Mouse (Mus musculus) frontal cortex, postnatal 25 days (tissue): Measurements from ENCODE around the gene Ttc17.

Experiments used
- DNase-seq, 2 experiments: peaks; one replicate each; pipeline ENCODE4 v3.0.0; 2022; ENCODE audit warnings: low spot score in 2 of 2

Gene Ttc17

GRCm38 (mm10) chr2:94297467-94297866 lies 109.0 kb downstream of the Ttc17 start:
- no peak for DNase-seq

GRCm38 (mm10) chr2:94290483-94290882 lies 116.0 kb downstream of the Ttc17 start:
- peak; percentile 59 to 70 for DNase-seq

DNA sequence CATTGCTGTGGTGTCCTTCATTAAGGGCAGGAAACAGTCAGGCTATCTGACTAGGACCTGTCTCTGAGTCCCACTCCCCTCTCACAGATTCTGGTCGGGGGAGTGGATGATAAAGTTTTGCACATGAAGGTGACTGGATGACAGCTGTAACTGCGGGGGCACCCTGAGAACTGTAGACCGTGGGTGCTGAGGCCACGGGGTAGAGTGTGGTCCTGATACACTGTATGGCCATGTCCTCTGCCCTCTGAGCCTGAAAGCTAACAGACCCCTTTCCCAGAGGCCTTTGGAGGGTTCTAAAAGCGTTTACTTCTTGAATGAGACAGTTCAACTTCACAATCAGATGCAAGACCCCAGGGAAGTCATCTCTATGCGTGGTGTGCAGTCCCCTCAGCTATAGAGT lies 116.8 kb downstream of the Ttc17 start:
- no peak for DNase-seq

- no peak for DNase-seq
These were observed 117.3 kb downstream of the Ttc17 start for GRCm38 (mm10) chr2:94289169-94289568.

- no peak for DNase-seq
These were observed 118.4 kb downstream of the Ttc17 start for GRCm38 (mm10) chr2:94288086-94288485.

- no peak for DNase-seq
These were observed 119.1 kb downstream of the Ttc17 start for GRCm38 (mm10) chr2:94287435-94287834.

DNA sequence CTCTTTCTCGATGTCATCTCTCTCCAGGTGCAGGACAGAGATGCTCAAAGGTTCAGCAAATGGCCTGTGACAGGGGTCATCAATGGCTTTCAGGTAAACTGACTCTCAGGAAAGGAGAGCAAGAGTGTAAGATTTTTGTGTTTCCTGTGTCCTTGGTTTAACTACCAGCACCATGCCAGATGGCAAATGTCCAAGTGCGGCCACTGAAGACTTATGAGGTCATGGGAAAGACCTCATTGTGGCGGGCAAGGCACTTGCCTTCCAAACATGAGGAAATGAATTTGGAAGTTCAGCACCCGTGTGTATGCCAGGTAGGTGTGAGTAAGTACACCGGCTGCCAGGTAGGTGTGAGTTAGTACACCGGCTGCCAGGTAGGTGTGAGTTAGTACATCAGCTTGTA lies 123.0 kb downstream of the Ttc17 start:
- no peak for DNase-seq

DNA sequence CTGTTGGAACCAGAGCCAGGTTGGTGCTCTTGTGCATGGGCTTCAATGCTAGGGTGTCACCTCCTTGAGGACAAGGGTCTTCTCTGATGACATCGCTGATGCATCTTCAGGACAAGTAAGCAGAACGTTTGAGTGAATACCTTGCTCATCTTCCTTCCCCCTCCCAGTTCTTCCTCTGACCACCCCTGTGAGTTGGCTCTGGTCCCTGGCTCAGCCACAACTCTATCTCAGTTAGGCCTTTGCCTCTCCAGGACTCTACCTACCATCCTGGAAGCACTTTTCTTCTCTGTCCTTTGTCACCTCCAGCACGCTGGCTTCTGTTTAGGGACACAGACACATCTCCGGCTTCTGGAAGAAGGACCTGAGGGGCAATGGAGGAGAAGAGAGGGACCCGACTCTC lies 126.9 kb downstream of the Ttc17 start:
- DNase-seq = no peak

DNA sequence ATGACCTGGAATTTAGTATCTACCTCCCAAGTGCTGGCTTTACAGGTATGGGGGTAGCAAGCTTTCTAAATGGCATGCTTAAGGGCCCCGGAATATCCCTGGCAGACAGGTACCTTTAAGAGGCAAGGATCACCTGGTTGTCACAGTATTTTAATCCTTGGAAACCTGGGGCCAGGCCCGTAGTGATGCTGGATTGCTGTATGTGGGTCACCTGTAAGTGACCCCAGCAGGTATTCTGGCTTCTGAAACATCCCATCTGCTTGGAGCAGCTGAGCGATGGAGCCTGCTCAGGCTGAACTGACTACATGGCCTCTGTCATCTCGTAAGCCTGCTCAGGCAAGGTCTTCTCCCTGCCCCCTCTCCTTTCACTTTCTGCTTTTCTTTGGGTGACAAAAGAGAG lies 130.4 kb downstream of the Ttc17 start:
- no peak for DNase-seq

DNA sequence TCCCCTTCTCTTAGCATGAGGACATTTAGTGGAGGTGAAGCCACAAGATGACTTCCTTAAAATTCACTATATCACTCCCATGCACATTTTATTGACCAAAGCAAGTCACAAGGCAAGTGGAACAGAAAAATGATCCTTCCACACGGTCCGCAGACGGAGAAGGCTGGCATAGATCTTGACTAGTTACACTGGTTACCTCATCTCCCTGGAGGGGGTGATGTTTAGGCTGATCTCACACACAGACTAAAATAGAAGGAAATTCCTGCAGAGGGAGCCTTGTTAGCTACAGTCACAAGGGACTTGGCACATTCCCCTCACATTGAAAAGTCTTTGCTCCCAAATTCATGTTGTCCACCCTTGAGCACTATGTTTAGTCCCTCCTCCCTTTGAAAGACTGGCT lies 130.8 kb downstream of the Ttc17 start:
- no peak for DNase-seq

DNA sequence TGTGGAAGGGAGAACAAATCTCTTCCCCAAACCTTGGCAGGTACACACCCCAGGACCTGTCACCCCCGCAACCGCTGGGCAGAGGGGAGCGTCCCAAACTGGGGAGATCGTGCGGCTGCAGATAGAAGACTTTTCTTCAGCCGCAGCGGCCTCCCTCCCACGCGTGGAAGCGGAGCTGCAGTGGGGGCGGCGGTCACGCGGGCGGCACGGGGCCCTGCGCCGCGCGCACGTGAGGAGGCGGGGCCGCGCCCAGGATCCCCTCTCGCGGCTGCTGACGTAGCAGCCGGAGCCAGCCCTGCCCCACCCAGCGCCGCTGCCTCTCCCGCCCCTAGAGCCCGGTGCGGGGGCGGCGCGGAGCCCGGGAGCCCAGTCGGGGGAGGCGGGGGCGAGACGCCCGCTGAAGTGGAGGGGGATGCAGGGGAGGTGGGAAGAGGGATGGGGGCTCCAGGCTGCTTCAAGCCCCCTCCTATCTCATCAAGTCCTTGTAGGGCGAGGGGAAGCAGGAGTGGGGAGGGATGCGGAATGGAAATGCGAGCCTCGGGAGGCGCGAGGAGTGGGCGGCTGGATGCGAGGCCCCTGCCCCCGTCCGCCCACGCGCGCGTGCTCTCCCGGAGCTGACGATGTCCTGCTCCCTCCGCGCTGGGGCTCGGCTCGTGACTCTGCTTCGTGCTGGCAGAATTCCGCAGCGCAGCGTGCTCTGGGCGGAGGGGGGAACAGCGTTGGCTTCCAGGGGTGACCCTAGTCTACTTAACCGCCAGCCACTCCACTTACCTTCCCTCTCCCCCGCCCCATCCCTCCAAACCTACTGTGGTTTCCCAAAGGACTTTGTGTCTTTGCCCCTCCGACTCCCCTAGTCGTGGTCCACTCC lies 133.1 kb downstream of the Ttc17 start:
- DNase-seq = peak; percentile 67 to 70

DNA sequence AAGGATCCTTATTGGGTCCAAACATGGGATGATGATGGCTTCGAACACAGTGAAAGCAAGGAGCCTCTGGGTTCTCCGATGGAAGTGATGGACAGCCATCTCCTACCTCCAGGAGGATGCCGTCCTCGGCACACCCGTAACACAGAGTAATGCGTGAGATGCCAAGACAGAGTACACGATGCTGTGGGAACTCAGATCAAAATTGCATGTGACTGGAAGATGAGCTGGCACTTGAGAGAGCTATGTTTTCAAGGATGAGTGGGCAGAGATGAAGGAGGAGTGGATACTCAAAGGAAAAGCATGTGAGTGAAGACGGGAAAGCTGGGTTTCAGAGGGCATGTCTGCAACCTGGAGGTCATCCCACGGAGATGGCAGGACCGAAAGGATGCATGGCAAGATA lies 135.3 kb downstream of the Ttc17 start:
- no peak for DNase-seq

DNA sequence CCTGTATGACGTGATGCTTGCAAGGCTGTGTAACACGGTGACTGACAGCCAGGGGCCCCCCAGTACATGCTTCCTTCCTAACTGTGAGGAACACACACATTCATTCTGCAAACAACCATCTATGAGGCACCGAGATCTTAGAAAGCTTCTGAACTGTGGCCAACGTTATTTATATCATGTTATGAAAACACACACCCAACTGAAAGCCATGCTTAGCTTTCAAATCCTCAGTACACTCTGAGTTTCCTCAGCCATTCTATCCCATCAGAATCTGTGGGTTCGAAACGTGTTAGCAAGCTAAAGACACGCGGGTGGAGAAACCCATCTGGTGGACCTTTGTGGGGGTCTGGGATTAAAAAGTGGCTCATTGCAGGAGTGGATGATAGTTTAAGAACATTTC lies 137.7 kb downstream of the Ttc17 start:
- no peak for DNase-seq

- no peak for DNase-seq
These were observed 139.2 kb downstream of the Ttc17 start for GRCm38 (mm10) chr2:94267213-94267850.

- DNase-seq = no peak
These were observed 139.9 kb downstream of the Ttc17 start for GRCm38 (mm10) chr2:94266381-94267160.

DNA sequence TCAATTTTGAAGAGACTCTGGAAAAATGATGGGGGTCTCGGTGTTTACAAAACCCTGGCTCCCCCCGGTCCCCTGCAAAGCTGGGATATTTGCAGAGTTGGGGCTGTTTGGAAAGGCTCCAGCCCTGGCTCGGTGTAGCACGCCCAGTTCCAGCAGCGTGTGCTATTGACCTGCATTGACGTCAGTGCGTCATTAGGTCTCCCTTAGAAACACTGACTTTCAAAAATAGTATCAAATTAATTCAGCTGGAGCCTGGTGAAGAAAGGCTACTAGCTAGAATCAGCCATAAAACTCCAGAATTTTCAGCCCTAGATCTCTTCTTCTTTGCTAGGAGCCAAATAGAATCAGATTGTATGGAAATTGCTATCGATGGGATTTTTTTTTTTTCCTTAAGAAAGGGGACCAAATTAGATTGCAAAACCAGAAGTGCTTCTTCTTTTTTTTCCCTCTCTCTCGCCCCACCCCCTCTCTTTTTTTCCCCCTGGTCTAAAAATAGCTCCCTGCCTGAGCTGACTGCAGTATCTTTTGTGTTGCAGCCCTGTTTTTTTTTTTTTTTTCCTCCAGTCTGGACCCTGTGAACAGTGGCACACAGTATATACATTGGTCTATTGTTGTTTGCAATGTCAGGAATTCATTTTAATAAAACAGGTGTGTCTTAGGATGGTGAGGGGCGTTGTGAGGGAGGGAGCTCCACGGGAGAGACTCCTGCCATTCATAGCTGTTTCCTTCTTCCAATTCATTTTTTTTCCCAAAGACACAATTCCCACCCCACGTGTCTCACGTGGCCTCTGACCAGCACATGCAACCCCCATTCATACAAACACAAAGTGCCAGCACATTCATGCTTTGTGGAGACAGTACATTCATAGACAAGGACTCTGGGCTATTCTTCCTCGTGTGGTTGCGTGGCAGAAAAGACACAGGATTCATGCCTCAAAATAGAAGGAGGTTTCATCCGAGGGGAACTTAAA lies 141.0 kb downstream of the Ttc17 start:
- DNase-seq = no peak

DNA sequence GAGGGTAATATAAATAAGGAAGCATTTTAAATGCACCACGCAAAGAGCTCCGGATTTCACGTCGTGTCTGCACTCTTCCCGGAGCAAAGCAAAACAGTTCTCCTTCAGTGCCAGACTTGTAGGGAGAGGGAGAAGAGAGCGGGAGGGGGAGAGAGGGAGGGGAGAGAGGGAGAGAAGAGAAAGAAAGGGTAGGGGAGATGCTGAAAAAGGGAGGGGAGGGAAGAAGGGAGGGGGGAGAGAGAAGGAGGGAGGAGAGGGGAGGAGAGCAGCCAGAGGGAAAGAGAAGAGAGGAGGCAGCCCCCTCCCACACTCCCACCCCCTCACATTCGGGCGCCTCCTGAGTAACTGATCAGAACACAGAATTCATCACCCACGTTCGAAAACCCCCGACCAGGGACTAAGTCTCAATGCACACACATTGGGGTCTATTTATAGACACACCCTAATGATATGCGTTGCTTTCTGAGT lies 141.8 kb downstream of the Ttc17 start:
- no peak for DNase-seq

DNA sequence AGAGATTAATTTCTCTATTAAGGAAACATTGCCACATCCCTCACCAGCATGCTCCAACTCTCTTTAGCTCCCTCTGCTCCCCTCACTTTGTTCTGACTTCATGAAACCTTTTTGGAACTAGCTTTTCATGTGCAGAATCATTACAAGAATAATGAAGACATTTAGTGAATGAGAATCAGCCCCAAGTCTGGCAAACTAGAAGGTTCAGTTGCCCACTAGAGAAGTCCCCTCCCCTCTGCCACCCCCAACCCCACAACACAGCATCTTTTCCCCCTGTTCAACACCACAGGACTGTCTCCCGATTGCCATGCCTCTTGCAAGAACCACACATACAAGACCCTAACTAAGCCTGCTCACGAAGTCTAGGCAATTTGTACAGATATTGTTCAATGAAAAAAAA lies 142.5 kb downstream of the Ttc17 start:
- no peak for DNase-seq

GRCm38 (mm10) chr2:94263530-94263937 lies 143.0 kb downstream of the Ttc17 start:
- no peak for DNase-seq

- no peak for DNase-seq
These were observed 143.5 kb downstream of the Ttc17 start for GRCm38 (mm10) chr2:94262917-94263529.

- DNase-seq = no peak
These were observed 152.4 kb downstream of the Ttc17 start for GRCm38 (mm10) chr2:94254102-94254501.
